Mouse (Mus musculus): ENCODE results near the gene Liph.
"Not testable (repeated sequence)": the region's sequence is repeated elsewhere in the genome, so short reads cannot be mapped to it uniquely, and the experiment has no call there.

Gene Liph

GRCm38 (mm10) chr16:21976203-21976602 is 19.3 kb downstream of the Liph start:
- DNase-seq (ENCODE audit: low spot score): no peak

- no peak for DNase-seq (ENCODE audit: low spot score)
Measured at GRCm38 (mm10) chr16:21971446-21971845, 24.0 kb downstream of the Liph start.

GRCm38 (mm10) chr16:21970536-21970935 is 24.9 kb downstream of the Liph start:
- DNase-seq (ENCODE audit: low spot score): no peak

- no peak for DNase-seq (ENCODE audit: low spot score)
Measured at GRCm38 (mm10) chr16:21969874-21970273, 25.6 kb downstream of the Liph start.

- no peak for DNase-seq (ENCODE audit: low spot score)
Measured at GRCm38 (mm10) chr16:21965576-21965975, 29.9 kb downstream of the Liph start.

GRCm38 (mm10) chr16:21955591-21955990 is 39.9 kb downstream of the Liph start:
- no peak for DNase-seq (ENCODE audit: low spot score)

- DNase-seq (ENCODE audit: low spot score): peak; percentile 86
Measured at GRCm38 (mm10) chr16:21946761-21947715, 48.4 kb downstream of the Liph start, which contains the start of gene Tmem41a. Tmem41a (minus strand) TSS chr16:21947552.

GRCm38 (mm10) chr16:21928471-21928870 is 67.0 kb downstream of the Liph start:
- DNase-seq (ENCODE audit: low spot score): no peak

GRCm38 (mm10) chr16:21916681-21917080 is 78.8 kb downstream of the Liph start:
- DNase-seq (ENCODE audit: low spot score): no peak

- no peak for DNase-seq (ENCODE audit: low spot score)
Measured at GRCm38 (mm10) chr16:21913347-21913746, 82.1 kb downstream of the Liph start.

GRCm38 (mm10) chr16:21908906-21909305 is 86.6 kb downstream of the Liph start:
- DNase-seq (ENCODE audit: low spot score): not testable (repeated sequence)

GRCm38 (mm10) chr16:21906902-21907301 is 88.6 kb downstream of the Liph start:
- DNase-seq (ENCODE audit: low spot score): no peak

- DNase-seq (ENCODE audit: low spot score): no peak
Measured at GRCm38 (mm10) chr16:21905996-21906395, 89.5 kb downstream of the Liph start.

GRCm38 (mm10) chr16:21904636-21905035 is 90.8 kb downstream of the Liph start:
- DNase-seq (ENCODE audit: low spot score): no peak
